Mouse (Mus musculus) thymus, adult 18-20 months (tissue): ENCODE results near the gene Mcl1.
"Not testable (repeated sequence)": the region's sequence is repeated elsewhere in the genome, so short reads cannot be mapped to it uniquely, and the experiment has no call there.

Source experiments
- DNase-seq, 2 experiments: peaks; one replicate each; pipeline ENCODE4 v3.0.0; 2022; ENCODE audit warnings: mixed read lengths in 2 of 2

Mcl1 gene

DNA sequence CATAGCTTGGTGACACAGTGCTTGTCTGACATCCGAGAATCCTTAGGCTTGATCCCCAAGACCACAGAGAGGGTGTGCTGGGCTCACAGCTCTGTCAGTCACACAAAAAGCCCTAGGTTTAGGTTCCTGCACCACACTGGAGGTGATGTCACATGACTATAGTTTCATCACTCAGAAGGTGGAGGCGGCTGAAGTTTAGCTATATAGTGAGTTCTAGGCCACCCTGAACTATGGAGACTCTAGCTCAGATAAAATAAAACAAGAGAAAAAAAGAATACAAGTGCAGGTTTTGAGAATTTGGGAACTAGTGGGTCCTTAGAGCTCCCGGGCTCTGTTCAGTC is 7.6 kb upstream of the Mcl1 start:
- DNase-seq, result no peak

DNA sequence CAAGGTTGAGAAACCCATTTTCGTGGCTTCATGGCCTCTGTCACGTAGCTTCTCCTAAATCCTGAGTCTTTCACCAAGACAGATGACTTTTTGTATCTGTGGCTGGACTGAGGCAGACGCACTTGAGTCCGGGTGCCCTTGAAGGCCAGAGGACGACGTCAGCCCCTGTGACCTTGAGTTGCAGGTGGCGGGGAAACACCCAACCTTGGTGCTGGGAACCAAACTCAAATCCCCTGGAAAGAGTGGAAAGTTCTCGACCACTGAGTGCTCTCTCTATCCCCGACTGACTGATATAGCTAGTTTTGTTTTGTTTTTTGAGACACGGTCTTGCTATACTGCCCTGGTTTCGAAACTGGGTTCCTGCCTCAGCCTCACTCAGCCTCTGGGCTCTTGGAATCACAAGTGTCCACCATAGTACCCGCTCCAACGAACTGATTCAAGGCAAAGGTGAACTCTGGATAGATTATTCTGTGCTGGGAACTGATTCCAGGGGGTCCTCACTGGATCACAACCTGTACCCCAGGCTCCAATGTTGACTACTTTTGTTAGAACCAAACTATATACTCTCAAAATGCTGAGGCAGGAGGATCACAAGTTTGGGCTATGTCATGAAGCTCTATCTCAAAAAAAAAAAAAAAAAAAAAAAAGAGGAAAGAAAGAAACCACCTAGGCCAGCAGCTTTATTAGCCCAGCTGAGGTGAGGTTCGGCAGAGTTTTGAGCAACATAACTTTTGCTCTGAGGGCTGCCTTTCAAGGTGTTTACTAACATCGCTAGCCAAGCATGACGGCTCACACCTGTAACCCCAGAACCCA is 7.0 kb upstream of the Mcl1 start:
- DNase-seq, result no peak

DNA sequence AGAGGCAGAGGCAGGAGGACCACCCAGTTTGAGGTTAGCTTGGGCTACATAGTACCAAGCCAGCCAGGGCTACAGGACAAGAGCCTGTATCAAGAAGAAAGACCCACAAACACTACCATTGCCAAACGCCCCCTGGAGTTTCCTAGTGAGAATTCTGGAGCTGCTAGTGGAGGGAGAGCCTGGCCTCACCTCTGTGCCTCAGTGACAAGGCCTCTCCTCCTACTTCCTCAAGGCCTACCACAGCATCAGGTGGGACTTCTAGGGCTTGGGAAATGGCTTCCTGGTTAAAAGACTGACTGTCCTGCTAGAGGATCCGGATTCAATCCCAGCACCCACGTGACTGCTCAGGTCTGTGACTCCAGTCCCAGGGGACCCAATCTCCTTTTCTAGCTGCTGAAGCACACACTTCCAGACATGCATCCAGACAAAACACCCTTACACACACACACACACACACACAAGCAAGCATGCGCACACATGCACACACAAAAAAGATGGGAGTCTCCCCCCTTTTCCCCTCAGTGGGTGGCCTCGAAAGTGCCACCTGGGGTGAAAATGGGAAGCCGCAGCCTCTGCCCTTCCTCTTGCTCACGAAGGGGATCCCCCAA is 6.3 kb upstream of the Mcl1 start:
- peak in 1 of 2 experiments; percentile 37 for DNase-seq

DNA sequence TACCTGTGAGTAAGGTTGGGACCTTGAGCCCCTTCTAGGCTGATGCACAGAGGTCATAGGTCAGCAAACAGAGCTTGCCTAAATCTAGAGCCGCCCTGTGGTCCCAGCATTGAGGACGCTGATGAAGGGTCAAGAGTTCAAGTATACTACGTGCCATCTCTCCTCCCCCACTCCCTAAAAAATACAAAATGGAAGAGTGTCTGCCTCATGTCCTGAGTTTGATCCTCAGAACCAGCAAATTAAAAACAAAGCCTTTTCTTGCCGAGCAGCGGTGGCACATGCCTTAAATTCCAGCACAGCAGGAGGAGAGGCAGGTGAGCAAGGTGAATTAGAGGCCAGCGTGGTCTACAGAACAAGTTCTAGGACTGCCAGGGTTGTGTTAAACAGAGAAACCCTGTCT is 5.7 kb upstream of the Mcl1 start:
- DNase-seq, result no peak

DNA sequence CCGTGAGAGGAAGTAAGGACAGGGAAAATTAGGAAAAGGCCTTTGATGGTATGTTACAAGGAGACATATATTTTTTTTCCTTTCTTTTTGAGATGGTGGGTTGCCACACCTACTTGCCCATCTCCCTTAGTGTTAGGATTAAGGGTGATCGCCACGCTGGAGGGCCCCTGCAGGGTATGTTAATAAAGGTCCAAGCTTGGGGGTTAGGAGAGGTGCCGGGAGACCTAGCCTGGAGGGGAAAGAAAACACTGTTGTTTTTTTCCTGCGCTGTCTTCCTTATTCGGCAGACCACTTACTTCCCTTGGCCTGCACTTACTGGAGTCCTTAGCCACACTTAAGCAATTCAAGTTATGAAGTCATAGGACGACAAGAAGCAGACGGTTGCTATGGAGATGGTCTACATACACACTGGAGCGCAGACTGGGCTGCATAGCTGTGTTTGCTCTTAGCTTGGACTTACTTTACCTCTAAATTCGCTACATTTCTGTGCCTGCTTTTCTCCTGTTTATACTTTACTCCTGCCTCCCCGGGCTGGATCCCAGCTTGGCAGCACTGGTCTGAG is 5.0 kb upstream of the Mcl1 start:
- DNase-seq, result no peak

DNA sequence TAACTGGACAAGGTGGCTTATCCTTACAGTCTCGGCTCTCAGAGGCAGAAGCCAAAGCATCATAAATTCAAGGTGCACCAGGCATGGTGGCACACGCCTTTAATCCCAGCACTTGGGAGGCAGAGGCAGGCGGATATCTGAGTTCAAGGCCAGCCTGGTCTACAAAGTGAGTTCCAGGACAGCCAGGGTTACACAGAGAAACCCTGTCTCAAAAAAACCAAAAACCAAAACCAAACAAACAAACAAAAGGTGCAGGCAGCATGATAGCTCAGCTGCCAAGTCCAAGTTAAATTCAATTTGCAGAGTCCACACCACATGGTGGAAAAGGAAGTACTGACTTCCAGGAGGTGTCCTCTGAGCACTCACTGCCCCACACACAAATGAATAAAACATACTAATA is 4.2 kb upstream of the Mcl1 start:
- DNase-seq, result not testable (repeated sequence)

DNA sequence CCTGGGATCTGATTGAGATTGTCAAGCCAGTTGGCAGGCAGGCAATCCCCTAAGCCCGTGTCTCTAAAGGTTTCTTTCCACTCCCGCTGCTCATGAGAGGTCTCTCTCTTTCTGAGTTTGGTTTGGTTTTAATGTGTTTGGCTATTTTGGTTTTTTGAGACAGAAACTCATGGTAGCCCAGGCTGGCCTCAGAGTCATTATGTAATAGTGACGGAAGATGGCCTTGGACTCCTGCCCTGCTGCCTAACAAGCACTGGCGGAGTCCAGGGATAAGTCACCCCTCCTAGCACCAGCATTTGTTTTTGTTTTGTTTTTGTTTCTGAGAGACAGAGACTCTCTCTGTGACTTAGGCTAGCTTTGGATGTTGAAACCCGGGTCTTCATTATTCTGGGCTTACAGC is 3.2 kb upstream of the Mcl1 start:
- no peak for DNase-seq

DNA sequence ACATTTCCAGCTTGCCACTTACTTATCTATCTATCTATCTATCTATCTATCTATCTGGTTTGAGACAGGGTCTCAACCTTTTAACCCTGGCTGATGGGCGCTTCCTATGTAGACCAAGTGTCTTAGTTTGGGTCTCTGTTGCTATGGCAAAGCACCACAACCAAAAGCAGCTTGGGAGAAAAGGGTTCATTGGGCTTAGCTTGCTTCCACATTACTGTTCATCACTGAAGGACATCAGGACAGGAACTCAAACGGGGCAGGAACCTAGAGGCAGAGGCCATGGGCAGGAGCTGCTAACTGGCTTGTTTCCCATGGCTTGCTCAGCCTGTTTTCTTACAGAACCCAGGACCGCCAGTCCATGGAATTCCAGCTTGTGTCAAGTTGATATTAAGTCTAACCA is 1.5 kb upstream of the Mcl1 start:
- DNase-seq, result no peak

DNA sequence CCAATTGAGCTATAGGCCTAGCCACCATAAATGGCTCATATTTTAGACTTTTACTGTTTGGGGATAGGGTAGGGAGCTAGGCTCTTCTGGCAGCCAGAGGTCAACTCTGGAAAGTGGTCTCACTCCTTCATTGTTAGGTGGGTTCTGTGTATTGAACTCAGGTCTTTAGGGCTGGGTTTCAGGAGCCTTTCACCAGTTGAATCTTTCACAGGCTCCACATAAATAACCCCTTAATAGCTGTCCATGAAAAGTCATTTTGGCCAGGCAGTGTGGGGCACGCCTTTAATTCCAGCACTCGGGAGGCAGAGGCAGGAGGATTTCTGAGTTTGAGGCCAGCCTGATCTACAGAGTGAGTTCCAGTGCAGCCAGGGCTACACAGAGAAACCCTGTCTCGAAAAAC is 877 bp upstream of the Mcl1 start:
- DNase-seq, result no peak

DNA sequence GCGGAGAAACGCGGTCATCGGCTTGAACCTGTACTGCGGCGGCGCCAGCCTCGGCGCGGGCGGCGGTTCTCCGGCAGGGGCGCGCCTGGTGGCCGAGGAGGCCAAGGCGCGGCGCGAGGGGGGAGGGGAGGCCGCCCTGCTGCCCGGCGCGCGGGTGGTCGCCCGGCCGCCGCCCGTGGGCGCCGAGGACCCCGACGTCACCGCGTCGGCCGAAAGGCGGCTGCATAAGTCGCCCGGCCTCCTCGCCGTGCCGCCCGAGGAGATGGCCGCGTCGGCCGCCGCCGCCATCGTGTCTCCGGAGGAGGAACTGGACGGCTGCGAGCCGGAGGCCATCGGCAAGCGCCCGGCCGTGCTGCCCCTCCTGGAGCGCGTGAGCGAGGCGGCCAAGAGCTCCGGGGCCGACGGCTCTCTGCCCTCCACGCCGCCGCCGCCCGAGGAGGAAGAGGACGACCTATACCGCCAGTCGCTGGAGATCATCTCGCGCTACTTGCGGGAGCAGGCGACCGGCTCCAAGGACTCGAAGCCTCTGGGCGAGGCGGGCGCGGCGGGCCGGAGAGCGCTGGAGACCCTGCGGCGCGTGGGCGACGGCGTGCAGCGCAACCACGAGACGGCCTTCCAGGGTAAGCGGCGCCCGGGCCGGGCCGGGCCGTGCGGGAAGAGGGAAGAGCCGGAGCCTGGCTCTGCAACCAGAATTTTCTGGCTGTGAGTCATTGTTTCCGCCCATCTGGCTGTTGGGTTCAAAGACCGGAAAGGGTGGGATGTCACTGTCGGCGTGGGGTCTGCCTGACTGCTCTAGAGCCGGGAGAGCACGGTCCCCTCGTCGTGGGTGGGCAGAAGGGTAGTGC is 502 bp downstream of the Mcl1 start:
- DNase-seq, result peak; percentile 71 to 86

DNA sequence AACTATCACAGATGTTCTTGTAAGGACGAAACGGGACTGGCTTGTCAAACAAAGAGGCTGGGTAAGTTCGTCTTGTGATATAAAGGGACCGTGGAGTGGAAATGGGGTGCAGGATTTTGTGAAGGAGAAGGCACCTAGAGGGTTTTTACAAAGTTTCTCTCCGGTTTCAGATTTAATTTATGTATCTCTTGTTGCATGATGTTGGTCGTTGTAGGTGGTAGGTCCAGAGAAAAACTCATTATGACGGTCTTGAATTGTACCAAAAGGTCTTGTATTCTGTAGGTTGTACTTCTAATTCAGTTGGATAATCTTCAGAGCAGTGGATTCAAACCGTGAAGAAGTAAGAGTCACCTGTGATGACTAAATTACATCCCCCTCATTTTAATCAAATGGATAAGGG is 1.4 kb downstream of the Mcl1 start:
- DNase-seq, result no peak

DNA sequence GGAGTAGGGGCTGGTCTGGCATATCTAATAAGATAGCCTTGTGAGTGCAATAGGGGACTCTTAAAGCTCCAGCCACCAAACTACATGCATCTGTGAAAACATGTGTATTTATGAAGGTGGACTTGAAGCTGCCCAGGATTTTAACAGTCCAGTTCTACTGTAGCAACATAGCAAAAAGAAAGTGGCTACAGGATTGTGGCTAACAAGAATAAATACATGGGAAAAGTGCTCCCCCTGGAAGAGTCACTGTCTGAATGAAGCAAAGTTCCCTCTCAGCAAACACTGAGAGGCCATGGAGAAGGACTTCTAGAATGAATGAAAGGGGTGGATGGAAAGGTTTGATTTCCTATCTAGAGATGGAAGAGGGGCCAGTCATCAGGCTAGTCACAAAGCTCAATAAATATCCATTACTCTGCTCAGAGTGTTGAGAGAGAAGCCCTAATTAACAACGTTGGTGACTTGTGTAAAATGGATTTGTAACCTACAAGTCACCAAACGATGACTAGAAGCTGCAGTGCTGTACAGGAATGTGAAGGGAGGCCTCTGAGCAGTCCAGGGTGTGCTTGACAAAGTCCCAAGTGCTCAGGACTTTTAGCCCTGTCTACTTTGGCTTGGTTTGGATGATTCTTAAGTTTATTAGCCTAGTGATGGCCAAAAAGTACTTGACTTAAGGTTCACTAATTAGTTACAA is 2.3 kb downstream of the Mcl1 start:
- no peak for DNase-seq

DNA sequence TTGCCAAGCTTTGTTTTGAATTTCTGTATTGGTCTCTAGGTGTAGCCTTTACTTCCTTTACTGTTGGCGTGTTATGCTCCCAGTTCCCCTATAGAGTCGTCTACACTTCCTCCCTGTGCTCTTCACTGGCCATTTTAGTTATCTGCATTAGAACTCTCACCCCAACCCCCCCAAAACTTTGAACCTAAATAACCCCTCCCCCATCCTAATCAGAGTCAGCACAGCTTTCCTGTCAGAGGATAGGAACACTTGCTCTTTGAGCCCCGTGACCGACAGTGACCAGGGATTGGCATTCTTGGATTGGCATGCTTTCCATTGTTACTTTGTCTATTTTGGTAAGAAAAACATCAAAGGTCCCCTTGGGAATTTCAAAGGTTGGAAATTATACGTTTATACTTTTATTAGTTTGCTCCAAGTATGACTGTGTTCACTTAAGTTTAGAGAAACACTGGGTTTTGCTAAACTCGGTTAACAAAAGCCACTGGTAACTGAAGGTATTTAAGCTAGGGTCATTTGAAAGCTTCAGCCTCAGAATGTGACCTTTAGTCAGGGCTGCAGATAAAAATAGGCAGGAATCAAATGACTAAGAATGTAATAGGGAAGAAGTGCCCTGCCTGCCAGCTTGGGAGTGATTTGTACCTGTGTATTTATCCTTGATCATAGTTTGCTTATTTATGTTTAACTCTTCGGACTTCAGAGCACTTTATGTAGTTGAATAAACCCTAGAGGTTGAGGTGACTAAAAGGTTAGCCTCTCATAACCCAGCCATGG is 3.5 kb downstream of the Mcl1 start:
- no peak for DNase-seq

DNA sequence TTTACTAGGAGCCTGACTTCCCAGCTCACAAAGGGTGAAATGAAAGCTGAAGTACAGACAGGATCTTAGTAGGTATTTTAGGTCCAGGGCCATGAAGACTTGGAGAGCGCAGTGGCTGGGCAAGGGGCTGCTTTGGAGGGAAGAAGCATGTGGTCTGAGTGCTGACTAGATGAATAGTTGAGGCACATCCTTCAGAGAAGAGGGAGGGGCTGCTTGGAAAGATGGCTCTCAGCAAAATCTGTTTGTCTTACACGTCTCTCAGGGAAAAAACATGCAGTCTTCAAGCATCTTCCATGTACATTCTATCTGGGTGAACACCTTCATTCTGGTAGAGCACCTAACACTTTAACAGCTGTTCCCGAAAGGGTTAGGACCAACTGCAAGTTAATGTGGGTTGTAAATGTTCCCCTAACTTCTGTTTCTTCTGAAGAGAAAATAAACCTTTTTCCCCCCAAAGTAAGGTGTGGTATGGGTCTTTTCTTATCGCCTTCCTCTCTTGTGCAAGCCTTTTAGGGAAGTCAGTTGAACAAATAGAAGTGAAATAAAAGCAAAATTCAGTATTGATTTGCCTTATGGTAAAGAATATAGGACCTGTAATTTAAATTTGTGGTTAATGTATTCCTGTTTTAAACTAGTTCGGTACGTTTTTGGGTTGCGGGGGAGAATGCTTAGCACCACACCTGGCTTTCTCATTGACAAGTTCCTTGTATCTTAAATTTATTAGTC is 4.3 kb downstream of the Mcl1 start:
- DNase-seq, result no peak

DNA sequence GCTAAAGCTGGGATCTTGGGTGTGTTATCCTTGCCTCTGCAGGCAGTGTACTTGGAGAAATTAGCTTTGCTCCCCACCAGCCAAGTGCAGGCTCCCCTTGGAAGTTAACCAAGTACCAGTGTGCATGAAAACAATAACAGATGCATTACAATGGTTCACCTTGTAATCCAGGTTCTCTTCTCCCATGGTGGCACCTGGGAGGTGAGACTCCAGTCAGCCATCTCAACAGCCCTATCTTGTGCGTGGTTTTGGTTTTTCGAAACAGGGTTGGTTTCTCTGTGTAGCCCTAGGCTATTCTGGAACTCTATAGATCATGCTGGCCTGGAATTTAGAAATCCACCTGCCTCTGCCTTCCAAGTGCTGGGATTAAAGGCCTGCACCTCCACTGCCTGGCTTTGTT is 4.9 kb downstream of the Mcl1 start:
- DNase-seq, result no peak

DNA sequence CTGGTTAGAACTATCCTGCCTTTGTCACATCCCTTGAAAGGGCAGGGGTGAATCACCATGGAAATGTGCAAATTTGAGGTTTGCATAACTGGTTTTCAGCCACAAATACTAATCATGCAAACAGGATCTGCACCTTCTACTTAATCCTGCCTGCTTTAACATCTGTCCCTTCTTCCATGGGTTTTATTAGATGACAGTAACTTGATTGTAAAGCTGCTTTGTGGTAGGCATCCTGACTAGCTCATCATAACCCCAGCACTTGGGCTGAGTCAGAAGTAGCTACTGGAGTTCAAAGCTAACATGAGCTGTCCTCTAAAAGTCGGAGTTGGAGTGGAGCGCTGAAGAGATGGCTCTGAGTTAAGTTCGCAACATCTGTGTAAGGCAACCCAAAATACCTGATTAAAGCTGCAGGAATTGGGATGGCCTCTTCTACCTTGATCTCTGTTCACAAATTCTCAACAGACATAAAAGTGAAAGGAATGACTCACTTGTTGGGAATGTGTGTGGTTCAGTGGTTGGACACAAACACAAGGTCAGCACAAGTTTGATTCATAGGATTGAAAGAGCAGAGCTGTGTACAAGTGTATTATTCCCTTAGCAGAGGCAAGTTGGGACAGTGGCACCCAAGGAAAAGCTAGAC is 5.5 kb downstream of the Mcl1 start:
- no peak for DNase-seq

DNA sequence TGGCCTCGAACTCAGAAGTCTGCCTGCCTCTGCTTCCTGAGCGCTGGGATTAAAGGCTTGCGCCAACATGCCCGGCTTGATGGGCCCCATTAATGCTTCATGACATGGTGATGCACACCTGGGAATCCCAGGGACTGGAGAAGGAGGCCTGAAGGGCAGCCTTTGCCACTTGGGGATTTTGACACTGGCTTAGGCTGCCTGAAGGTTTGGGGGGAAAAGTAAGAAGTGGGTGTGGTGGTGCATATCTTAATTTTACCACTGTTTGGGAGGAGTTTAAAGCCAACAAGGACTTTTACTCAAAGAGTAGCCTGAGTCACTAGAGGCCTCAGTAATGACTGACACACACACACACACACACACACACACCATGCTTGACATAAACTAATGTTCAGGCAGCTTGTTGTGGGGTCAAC is 6.4 kb downstream of the Mcl1 start:
- DNase-seq, result no peak

DNA sequence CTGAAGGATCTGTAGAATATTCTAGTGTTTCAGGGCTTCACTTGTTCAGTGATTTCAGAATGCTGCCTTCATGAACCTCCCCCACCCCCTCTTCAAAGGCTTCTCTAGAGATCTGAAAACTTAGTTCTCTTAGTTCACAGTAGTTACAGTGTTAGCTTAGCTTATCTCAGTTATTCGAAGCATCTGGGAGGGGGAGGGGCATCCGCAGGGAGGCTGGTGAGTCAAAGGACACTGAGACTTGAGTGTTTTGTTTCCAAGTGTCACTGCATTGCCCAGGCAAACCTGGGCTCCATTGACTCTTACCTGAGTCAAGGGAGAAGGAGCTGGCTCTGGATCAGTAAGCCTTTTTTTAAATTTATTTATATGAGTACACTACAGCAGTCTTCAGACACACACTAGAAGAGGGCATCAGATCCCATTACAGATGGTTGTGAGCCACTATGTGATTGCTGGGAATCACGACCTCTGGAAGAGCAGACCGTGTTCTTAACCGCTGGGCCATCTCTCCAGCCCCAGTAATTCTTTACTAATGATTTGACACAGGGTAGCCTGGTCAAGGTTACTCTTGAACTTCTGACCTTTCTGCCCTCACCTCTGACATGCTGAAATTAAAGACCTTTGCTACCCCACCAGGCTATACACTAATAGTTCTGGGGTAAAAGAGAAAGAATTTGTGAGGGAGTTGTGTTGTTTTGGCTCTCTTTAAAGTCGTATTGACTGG is 7.7 kb downstream of the Mcl1 start:
- DNase-seq, result peak; percentile 60 to 79

DNA sequence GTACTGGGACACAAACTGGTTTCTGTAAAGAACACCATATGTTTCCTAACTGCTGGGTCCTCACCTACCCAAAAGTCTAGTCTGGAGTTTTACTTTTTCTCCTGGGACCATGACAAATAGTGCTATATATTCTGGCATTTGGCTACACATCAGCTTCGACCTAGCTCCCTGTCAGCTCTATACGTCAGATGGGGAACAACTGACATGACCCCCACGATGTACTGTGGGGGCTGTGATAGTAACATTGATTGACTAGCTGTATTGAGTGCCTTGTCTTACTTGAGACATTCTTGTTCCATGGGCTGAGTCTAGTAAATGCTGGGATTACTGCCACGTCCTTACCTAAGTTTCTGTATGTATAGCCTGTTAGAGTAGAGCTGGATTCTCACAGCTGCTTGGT is 8.9 kb downstream of the Mcl1 start:
- DNase-seq, result no peak

DNA sequence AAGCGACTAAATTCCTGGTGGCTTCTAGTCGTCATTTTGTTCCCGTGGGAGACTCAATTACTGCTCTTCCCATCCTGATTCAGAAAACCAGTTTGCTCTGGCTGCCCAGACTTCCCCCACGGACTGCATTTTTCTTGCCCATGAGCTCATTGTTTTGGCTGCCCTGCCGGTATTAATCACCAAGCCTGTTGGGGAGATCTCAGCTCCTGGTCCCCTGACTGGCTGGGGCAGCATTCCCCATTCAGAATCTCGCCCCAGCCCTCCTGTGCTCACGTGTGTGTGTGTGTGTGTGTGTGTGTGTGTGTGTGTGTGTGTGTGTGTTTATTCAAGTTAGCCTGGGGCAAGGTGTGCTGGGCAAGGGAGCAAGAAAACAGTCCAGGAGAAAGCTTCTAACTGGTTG is 9.4 kb downstream of the Mcl1 start:
- no peak for DNase-seq
